Mouse (Mus musculus): ENCODE results near the gene Ccdc85a.

DNA sequence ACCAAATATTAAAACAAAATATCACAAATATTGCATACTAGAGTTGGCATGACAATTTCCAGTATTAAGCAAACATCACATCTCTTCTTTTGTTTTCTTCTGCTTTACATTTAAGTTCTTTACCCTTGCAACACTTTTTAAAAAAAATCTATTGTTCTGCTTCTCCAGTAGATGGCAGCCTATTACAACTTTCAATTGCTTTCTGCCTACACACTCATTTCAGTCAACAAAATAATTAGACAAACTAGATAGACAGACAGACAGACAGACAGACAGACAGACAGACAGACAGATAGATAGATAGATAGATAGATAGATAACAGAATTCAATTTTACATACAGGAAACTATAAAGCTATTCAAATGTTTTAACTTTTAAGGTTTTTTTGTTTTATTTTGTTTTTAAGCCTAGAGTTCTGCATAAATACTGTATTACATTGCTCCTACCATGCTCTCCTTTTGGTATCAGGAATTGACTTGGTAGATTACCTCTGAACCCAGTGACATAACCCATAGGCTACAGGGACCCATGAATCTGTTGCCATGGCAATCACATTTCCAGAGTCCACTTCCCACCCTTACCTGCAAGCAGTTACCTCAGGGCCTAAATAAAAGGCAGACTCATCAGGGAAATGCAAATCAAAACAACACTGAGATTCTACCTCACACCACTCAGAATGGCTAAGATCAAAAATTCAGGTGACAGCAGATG is 26.8 kb upstream of the Ccdc85a start:
- TF ChIP-seq TAL1 (IDR thresholded peaks at IDR 0.05; ENCODE audit: low read length) (no peak), GATA1 (IDR thresholded peaks at IDR 0.05; ENCODE audit: low read length) (no peak)

Data from erythroblast, embryonic 14.5 days (primary cell).